Mouse (Mus musculus): ENCODE results near the gene Xirp1. TPM values are rescaled to one million over a fixed set of nuclear protein-coding genes. Genes with fewer than 3 reads are reported as not detected.
A peak's percentile ranks its signal among the peaks of the same experiment; 100 is the strongest.

Xirp1 gene
- polyA plus RNA-seq, 2 experiments from 2014 or later, result not detected

- no peak for ATAC-seq
These were observed 38.8 kb downstream of the Xirp1 start, which contains the start of gene Csrnp1 for GRCm38 (mm10) chr9:119984536-119985011. Csrnp1 (minus strand) TSS chr9:119984658.

- ATAC-seq, result peak; percentile 29
These were observed 39.5 kb downstream of the Xirp1 start for GRCm38 (mm10) chr9:119983585-119984535.

GRCm38 (mm10) chr9:119982956-119983551, 40.3 kb downstream of the Xirp1 start:
- ATAC-seq, result peak; percentile 22

GRCm38 (mm10) chr9:119982241-119982811, 41.1 kb downstream of the Xirp1 start:
- ATAC-seq, result peak; percentile 43

- peak; percentile 44 for ATAC-seq
These were observed 41.9 kb downstream of the Xirp1 start for GRCm38 (mm10) chr9:119981183-119982179.

GRCm38 (mm10) chr9:119980770-119981182, 42.6 kb downstream of the Xirp1 start:
- ATAC-seq, result no peak

GRCm38 (mm10) chr9:119979749-119980148, 43.6 kb downstream of the Xirp1 start:
- no peak for ATAC-seq

- ATAC-seq, result no peak
These were observed 44.5 kb downstream of the Xirp1 start for GRCm38 (mm10) chr9:119978811-119979441.

- ATAC-seq, result peak; percentile 11
These were observed 45.1 kb downstream of the Xirp1 start for GRCm38 (mm10) chr9:119978151-119978810.

- no peak for ATAC-seq
These were observed 45.8 kb downstream of the Xirp1 start for GRCm38 (mm10) chr9:119977557-119978060.

- ATAC-seq, result no peak
These were observed 46.5 kb downstream of the Xirp1 start for GRCm38 (mm10) chr9:119976704-119977556.

GRCm38 (mm10) chr9:119975286-119975685, 48.1 kb downstream of the Xirp1 start:
- ATAC-seq, result no peak

GRCm38 (mm10) chr9:119974609-119975008, 48.8 kb downstream of the Xirp1 start:
- no peak for ATAC-seq

GRCm38 (mm10) chr9:119973869-119974520, 49.4 kb downstream of the Xirp1 start:
- no peak for ATAC-seq

GRCm38 (mm10) chr9:119973281-119973680, 50.1 kb downstream of the Xirp1 start:
- ATAC-seq, result no peak

- no peak for ATAC-seq
These were observed 50.8 kb downstream of the Xirp1 start for GRCm38 (mm10) chr9:119972582-119972981.

GRCm38 (mm10) chr9:119972166-119972565, 51.2 kb downstream of the Xirp1 start:
- ATAC-seq, result no peak

- ATAC-seq, result no peak
These were observed 52.4 kb downstream of the Xirp1 start for GRCm38 (mm10) chr9:119970763-119971656.
